Mouse (Mus musculus) C2C12 (cell line): Measurements from ENCODE around the gene Ssu2.

Experiments
- CEBPB ChIP-seq: IDR thresholded peaks from one replicate; pipeline ENCODE4 v1.6.1; 2011; ENCODE audit warnings: low read depth, mild to moderate bottlenecking, control low read depth, moderate library complexity
- CTCF ChIP-seq: IDR thresholded peaks from one replicate; pipeline ENCODE4 v1.5.1; 2011; ENCODE audit not compliant: control insufficient read depth, insufficient read depth, insufficient read length
- FOSL1 ChIP-seq: IDR thresholded peaks from one replicate; pipeline ENCODE4 v1.8.0; 2011; ENCODE audit warnings: mild to moderate bottlenecking, low read length; ENCODE audit not compliant: poor library complexity, insufficient read depth, severe bottlenecking
- MAX ChIP-seq: IDR thresholded peaks from one replicate; pipeline ENCODE4 v1.6.1; 2011; ENCODE audit warnings: mild to moderate bottlenecking, control low read depth
- MYOD1 ChIP-seq: IDR thresholded peaks from one replicate; pipeline ENCODE4 v1.6.1; 2011; ENCODE audit warnings: low read depth; ENCODE audit not compliant: control insufficient read depth, insufficient read length
- MYOG ChIP-seq: IDR thresholded peaks from one replicate; pipeline ENCODE4 v1.6.1; 2011; ENCODE audit not compliant: control insufficient read depth, insufficient read length; ENCODE audit errors: extremely low read depth
- USF1 ChIP-seq: IDR thresholded peaks from one replicate; pipeline ENCODE4 v1.6.1; 2011; ENCODE audit warnings: low read depth, mild to moderate bottlenecking, control low read depth, moderate library complexity

GRCm38 (mm10) chr6:112331223-112331598, 56.6 kb downstream of the Ssu2 start:
- TF ChIP-seq MAX (no peak), USF1 (no peak), CTCF (no peak), MYOD1 (no peak), MYOG (no peak), FOSL1 (no peak), CEBPB (no peak)
